Mouse (Mus musculus) T-helper 2 cell (primary cell): Measurements from ENCODE around the gene Shisa2.

Experiments
- in situ Hi-C: fragments of 300-600 bp; cut with MboI, MseI; formaldehyde crosslinking; loops from one replicate; pipeline ENCODE4 v1.15.1; 2025; ENCODE audit warnings: high pct_unique_total_duplicates

Gene Shisa2

GRCm38 (mm10) chr14:59625158-59625805 is at the start of gene Shisa2:
Gene Shisa2 (plus strand): TSS chr14:59625308.
- in situ Hi-C loops: loop anchor here (10.0 kb wide), 1 partner anchor 320 kb away; no protein-coding TSS in a partner anchor

GRCm38 (mm10) chr14:59576385-59576784 is 48.7 kb upstream of the Shisa2 start:
- in situ Hi-C loops: loop anchor here (25.0 kb wide), 1 partner anchor 1136 kb away; no protein-coding TSS in a partner anchor

- in situ Hi-C loops: loop anchor here (25.0 kb wide), 1 partner anchor 1122 kb away; no protein-coding TSS in a partner anchor
Observed at GRCm38 (mm10) chr14:59590614-59591013, 34.5 kb upstream of the Shisa2 start.

DNA sequence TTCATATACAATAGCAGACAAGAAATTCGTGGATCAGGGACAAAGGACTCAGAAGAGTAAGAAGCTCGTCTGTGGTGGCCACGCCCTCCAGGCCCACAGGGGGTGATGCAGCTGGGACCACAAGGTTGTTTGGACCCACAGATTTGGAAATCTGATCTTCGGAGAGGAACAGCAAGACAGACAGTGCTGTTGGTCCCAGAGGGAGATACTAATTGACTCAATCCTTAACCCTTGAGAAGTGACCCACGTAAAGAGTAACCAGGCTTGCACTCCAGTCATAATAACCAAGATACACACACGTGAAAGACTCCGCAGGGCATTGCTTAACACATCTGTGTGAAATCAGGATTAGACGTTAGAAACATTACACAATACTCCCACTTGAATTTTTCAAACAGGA is 33.2 kb upstream of the Shisa2 start:
- in situ Hi-C loops: loop anchor here (25.0 kb wide), 1 partner anchor 1120 kb away; no protein-coding TSS in a partner anchor

DNA sequence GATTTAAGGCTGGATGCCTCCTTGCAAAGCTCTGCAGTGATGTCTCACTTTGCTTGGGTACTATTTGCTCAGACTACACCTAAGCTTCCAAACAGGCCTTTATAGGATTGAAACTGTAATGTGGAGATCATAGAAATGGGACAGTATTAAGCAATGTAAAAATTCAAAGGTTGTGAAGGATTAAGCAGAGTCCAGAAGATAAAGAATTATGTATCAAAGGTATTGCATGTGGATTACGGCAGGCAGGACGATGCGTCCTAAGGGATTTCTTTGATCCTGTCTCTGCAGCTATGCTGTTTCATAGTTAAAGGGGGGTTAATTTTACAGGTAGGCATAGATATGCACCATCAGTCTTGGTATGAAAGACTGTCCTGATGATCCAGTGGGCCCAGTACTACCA is 32.5 kb upstream of the Shisa2 start:
- in situ Hi-C loops: loop anchor here (25.0 kb wide), 1 partner anchor 1120 kb away; no protein-coding TSS in a partner anchor

DNA sequence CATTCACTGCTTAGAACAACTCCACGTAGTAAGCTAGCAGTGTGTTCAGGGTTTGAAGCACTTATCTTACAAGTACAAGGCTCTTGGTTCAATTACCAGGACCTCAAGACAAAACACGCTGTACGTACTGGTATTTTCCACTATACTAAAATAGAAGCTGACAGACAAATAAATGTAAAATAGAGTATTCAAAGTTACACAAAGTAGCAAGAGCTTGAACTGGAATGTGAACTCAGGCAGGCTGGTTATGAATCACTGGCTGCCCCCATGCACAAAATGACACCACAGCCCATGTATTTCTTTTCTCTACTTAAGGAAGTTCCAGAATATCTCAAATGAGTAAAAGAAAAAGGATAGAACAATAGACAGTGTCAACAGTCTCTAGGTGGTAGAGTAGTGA is 30.1 kb upstream of the Shisa2 start:
- in situ Hi-C loops: loop anchor here (25.0 kb wide), 1 partner anchor 1117 kb away; no protein-coding TSS in a partner anchor

- in situ Hi-C loops: loop anchor here (25.0 kb wide), 1 partner anchor 1115 kb away; no protein-coding TSS in a partner anchor
Observed at GRCm38 (mm10) chr14:59597398-59598259, 27.5 kb upstream of the Shisa2 start, which contains the start of gene Cdadc1. Gene Cdadc1 (minus strand): TSS chr14:59597959.

DNA sequence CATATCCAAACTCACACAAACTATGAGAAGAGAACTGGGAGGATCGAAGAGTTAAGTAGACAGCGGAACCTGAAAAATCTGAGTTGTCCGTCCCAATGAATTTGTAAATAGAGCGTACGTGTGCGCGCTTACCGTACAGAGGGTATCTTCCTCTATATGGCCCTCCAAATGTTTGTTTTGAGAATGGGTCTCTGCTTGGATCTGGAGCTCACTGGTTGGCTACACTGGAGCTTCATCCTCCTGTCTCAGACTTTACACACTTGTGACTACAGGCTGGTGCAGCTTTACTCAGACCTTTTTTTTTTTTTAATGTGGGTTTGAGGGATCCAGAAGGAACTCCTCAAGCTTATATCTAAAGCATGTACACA is 26.9 kb upstream of the Shisa2 start:
- in situ Hi-C loops: loop anchor here (25.0 kb wide), 1 partner anchor 1114 kb away; no protein-coding TSS in a partner anchor

- in situ Hi-C loops: no loop called here
Observed at GRCm38 (mm10) chr14:59604002-59604645, 21.0 kb upstream of the Shisa2 start.

- in situ Hi-C loops: no loop called here
Observed at GRCm38 (mm10) chr14:59605671-59606353, 19.3 kb upstream of the Shisa2 start.

DNA sequence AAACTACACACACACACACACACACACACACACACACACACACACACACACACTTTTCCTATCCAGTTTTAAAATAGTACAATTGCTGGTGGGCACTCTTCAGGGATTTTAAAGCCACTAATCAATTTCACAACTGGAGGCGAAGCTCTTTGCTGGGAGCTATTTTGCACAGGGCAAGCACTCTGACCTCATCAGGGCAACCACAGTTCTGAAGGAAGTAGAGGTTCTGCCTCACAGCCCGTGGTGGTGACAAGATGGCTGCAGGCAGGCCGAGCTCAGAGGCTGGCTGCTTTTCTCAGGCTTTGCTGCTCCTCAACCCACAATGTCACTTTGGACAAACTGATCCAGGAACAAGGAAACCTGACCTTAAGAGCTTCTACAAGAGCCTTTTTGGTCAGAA is 18.1 kb upstream of the Shisa2 start:
- in situ Hi-C loops: no loop called here

GRCm38 (mm10) chr14:59612920-59613625 is 12.0 kb upstream of the Shisa2 start:
- in situ Hi-C loops: loop anchor here (5.0 kb wide), 1 partner anchor 404 kb away; no protein-coding TSS in a partner anchor

GRCm38 (mm10) chr14:59614149-59614548 is 11.0 kb upstream of the Shisa2 start:
- in situ Hi-C loops: loop anchor here (5.0 kb wide), 1 partner anchor 403 kb away; no protein-coding TSS in a partner anchor

DNA sequence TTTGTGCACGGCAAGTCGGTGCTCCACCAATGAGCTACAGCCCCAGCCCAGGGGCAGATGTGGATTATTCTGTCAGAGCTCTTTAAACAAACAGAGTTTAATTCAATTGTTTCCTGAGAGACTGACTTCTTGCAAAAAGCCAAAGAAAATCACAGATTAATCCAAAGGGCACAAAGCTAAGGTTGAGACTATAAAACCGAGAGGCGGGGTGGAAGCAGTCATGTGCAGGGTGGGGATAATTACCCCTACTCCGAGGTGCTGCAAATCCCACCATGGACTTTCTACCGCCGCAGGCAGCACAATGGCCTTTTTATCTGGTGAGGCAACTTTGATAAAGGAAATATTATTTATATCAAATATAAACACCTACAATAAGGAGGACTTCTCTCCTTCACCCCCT is 8.3 kb upstream of the Shisa2 start:
- in situ Hi-C loops: no loop called here

DNA sequence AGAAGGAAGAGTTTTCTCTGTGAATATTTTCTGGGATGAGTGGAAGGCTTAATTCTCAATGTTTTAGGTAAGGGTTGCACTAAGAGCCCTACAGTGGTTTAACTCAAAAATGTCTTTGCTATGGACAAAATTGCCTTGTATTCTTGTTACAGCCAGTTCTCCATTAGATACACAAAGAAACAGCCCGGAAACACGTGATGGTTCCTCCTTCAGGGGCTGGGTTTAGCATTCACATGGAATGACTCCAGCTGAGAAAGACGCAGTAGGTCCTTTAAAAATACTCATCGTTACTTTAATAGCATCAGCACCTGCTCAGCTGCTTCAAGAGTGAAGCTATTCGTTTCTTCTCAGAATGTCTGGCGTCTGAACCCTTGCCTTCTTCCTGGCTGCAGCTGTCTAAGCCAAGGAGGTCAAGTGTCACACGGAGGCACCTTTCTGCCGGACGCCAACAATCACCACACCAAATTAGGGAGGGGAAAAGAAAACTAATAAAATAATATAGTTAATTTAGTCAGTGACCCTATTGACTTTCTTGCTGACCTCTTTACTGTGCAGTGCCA is 702 bp upstream of the Shisa2 start:
- in situ Hi-C loops: loop anchor here (10.0 kb wide), 1 partner anchor 320 kb away; no protein-coding TSS in a partner anchor

- in situ Hi-C loops: loop anchor here (10.0 kb wide), 1 partner anchor 319 kb away; no protein-coding TSS in a partner anchor
Observed at GRCm38 (mm10) chr14:59625806-59626364, 777 bp downstream of the Shisa2 start.

DNA sequence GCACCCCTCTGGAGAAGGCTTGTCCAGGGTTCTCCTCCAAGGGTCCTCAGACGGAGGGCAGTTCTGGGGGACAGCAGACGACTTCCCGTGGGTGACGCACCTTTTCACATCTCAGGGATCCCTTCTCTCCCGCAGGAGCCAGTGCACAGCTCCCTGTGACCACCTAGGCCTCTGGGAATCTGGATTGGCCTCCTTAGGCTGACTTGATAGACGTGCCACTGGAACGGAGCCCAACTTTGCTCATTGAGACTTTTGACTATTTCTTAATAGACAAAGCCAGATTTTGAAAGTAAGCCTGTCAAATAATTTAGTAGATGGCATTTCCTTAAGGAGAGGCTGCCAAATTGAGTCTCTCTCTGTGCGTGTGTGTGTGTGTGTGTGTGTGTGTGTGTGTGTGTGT is 1.6 kb downstream of the Shisa2 start:
- in situ Hi-C loops: loop anchor here (10.0 kb wide), 1 partner anchor 318 kb away; no protein-coding TSS in a partner anchor

DNA sequence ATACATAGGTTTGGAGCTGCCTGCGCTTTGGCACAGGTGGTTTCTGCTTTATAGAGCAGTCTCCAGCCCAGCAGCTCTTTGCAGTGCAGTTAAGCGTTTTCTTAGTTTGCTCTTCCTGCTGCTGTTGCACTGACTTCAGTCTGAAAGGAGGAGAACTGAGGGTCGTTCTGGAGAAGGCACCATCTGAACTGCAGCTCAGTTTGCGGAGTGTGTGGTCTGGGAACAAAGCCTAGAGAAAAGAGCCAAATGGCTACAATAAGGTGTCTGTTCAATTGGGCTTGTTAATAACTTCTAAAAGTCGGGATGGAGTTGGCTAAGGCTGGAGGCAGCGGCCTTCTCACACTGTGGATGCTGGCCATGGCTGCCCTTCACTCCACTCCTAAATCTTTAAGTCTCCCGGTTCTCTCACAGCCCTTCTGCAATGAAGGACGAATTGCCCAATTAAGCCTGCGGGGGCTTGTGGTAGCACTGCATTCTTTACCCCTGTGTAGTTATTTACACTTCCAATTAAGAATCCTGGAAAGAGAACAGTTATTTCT is 2.1 kb downstream of the Shisa2 start:
- in situ Hi-C loops: loop anchor here (10.0 kb wide), 1 partner anchor 318 kb away; no protein-coding TSS in a partner anchor

DNA sequence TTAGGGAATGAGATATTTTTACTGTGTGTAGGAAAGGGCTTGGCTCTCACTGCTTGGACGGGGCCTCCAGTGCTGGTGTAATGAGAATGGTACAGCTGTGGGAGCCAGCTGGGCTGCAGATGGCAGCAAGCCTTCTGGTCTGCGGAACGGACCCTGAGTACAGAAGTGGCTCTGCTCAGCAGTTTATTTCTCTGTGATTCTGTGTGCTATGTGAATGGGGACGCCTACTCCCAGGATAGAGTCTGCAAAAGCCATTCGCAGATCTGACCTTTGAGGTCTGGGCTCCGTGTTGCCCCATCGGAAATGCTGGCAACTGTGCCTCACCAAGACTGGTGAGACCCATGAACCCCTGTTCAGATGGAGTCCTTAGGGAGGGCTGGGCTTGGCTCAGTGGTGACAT is 2.7 kb downstream of the Shisa2 start:
- in situ Hi-C loops: loop anchor here (10.0 kb wide), 1 partner anchor 317 kb away; no protein-coding TSS in a partner anchor
